Mouse (Mus musculus) C2C12 (cell line): ENCODE data around the gene Espn.

ENCODE experiments used
- CTCF ChIP-seq: IDR thresholded peaks from one replicate; pipeline ENCODE4 v1.5.1; 2011; ENCODE audit not compliant: control insufficient read depth, insufficient read depth, insufficient read length
- MAX ChIP-seq: IDR thresholded peaks from one replicate; pipeline ENCODE4 v1.6.1; 2011; ENCODE audit warnings: mild to moderate bottlenecking, control low read depth
- MYOD1 ChIP-seq: IDR thresholded peaks from one replicate; pipeline ENCODE4 v1.6.1; 2011; ENCODE audit warnings: low read depth; ENCODE audit not compliant: control insufficient read depth, insufficient read length

GRCm38 (mm10) chr4:152101921-152102320 lies 50.2 kb downstream of the Espn start:
- no peak for TF ChIP-seq MYOD1
- no peak for TF ChIP-seq CTCF
- no peak for TF ChIP-seq MAX
